Mouse (Mus musculus) T-helper 1 cell (primary cell): Measurements from ENCODE around the gene Nfkbiz.

Source experiments
- in situ Hi-C: fragments of 300-600 bp; cut with MboI, MseI; formaldehyde crosslinking; loops from one replicate; pipeline ENCODE4 v1.15.1; 2025; ENCODE audit warnings: high pct_unique_total_duplicates

Gene Nfkbiz

GRCm38 (mm10) chr16:55809345-55809744 lies 29.4 kb downstream of the Nfkbiz start:
- in situ Hi-C loops = no loop called here

- in situ Hi-C loops = no loop called here
These were observed 31.2 kb downstream of the Nfkbiz start for GRCm38 (mm10) chr16:55807505-55807932.

GRCm38 (mm10) chr16:55804799-55805198 lies 33.9 kb downstream of the Nfkbiz start:
- in situ Hi-C loops = loop anchor here (5.0 kb wide), 1 partner anchor 97 kb away; no protein-coding TSS in a partner anchor

GRCm38 (mm10) chr16:55801629-55802028 lies 37.1 kb downstream of the Nfkbiz start:
- in situ Hi-C loops = loop anchor here (5.0 kb wide), 1 partner anchor 94 kb away; no protein-coding TSS in a partner anchor

GRCm38 (mm10) chr16:55798845-55799244 lies 39.9 kb downstream of the Nfkbiz start:
- in situ Hi-C loops = no loop called here

- in situ Hi-C loops = no loop called here
These were observed 48.4 kb downstream of the Nfkbiz start for GRCm38 (mm10) chr16:55790326-55790725.

GRCm38 (mm10) chr16:55789291-55789690 lies 49.4 kb downstream of the Nfkbiz start:
- in situ Hi-C loops = no loop called here

- in situ Hi-C loops = no loop called here
These were observed 50.0 kb downstream of the Nfkbiz start for GRCm38 (mm10) chr16:55788671-55789070.

- in situ Hi-C loops = no loop called here
These were observed 51.2 kb downstream of the Nfkbiz start for GRCm38 (mm10) chr16:55787385-55788072.

- in situ Hi-C loops = no loop called here
These were observed 54.3 kb downstream of the Nfkbiz start for GRCm38 (mm10) chr16:55784379-55784778.

- in situ Hi-C loops = no loop called here
These were observed 54.8 kb downstream of the Nfkbiz start for GRCm38 (mm10) chr16:55783923-55784322.

GRCm38 (mm10) chr16:55782911-55783310 lies 55.8 kb downstream of the Nfkbiz start:
- in situ Hi-C loops = no loop called here

GRCm38 (mm10) chr16:55781809-55782208 lies 56.9 kb downstream of the Nfkbiz start:
- in situ Hi-C loops = no loop called here

- in situ Hi-C loops = no loop called here
These were observed 57.6 kb downstream of the Nfkbiz start for GRCm38 (mm10) chr16:55780958-55781558.

- in situ Hi-C loops = no loop called here
These were observed 62.4 kb downstream of the Nfkbiz start for GRCm38 (mm10) chr16:55776329-55776728.

- in situ Hi-C loops = no loop called here
These were observed 68.5 kb downstream of the Nfkbiz start for GRCm38 (mm10) chr16:55770247-55770646.
